Mouse (Mus musculus) spleen, adult 2 months (tissue): ENCODE measurements around the gene Apoe. TPM values are rescaled to one million over a fixed set of nuclear protein-coding genes. Genes with fewer than 3 reads are reported as not detected.

Source experiments
- DNase-seq, 2 experiments: peaks; one replicate each; pipeline versions ENCODE4 v3.0.0 to v3.0.0-alpha.2; 2012 to 2021; ENCODE audit warnings: low spot score in 2 of 2, low read depth in 1 of 2
- H3K27ac ChIP-seq: fragments of 200-500 bp; 2 replicates; pipeline ENCODE4 v1.5.1; 2012; ENCODE audit warnings: low read length, inconsistent platforms; ENCODE audit not compliant: insufficient read depth
- H3K27me3 ChIP-seq: fragments of 200-500 bp; 2 replicates; pipeline ENCODE4 v1.6.1; 2012; ENCODE audit warnings: mild to moderate bottlenecking, moderate library complexity, low read length, inconsistent platforms; ENCODE audit not compliant: control insufficient read depth, insufficient read depth
- H3K36me3 ChIP-seq: fragments of 200-500 bp; 2 replicates; pipeline ENCODE4 v1.6.1; 2012; ENCODE audit warnings: mild to moderate bottlenecking, low read length, inconsistent platforms; ENCODE audit not compliant: control insufficient read depth, insufficient read depth
- H3K4me1 ChIP-seq: fragments of 200-500 bp; 2 replicates; pipeline ENCODE4 v1.6.1; 2011; ENCODE audit warnings: inconsistent platforms; ENCODE audit not compliant: control insufficient read depth, insufficient read depth, insufficient read length
- H3K4me3 ChIP-seq: fragments of 200-500 bp; 2 replicates; pipeline ENCODE4 v1.5.1; 2011; ENCODE audit warnings: mild to moderate bottlenecking, inconsistent platforms; ENCODE audit not compliant: insufficient read depth, insufficient read length; ENCODE audit errors: extremely low read depth
- CTCF ChIP-seq: fragments of 200-500 bp; IDR thresholded peaks from 2 replicates; pipeline ENCODE4 v1.5.1; 2011; ENCODE audit warnings: mild to moderate bottlenecking, inconsistent platforms; ENCODE audit not compliant: insufficient read depth, insufficient read length, insufficient replicate concordance; ENCODE audit errors: extremely low read depth
- POLR2A ChIP-seq: fragments of 200-500 bp; IDR thresholded peaks from 2 replicates; pipeline ENCODE4 v1.6.1; 2011; ENCODE audit warnings: low read depth, low read length, inconsistent platforms
- WGBS: fragments of 180-500 bp; shearing (Covaris S2); methylation state at CpG from one replicate; pipeline ENCODE4 v1.1.7; 2018; 5-methylcytosine and 5-hydroxymethylcytosine counted together
- polyA plus RNA-seq: library from polyadenylated mRNA; depleted of rRNA; stranded (reverse); fragments of >200 nt; gene quantifications from 2 replicates; pipeline ENCODE4 v1.2.3, GENCODE M21; 2012

The Apoe gene
- polyA plus RNA-seq, 1 experiment, result 1,613 TPM

DNA sequence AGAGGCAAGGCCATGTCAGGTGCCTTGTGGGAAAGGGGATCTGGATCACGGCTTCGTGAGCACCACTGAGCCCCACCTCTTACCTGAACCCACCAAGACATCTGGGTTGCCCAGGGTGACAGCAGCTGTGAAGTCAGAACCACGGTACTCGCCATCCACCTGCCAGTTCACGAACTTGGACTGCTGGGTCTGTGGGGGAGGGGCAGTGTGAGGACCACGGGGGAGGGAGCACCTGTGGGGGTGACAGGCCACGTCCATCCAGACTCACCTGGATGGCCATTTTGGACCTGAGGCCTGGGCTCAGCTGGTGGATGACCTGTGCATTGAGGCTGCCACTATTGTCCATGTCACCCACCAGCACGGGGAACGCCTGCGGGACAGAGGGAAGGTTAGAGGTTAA lies 11.7 kb upstream of the Apoe start:
- 97% methylated on average over 10 of the region's 10 CpGs for WGBS
- no peak overlapping the region for H3K27ac ChIP-seq
- no peak for DNase-seq
- H3K27me3 ChIP-seq, result no peaks in the 10 kb centered on the region
- peaks cover 20% of the 10 kb centered on the region for H3K36me3 ChIP-seq
- no peak for TF ChIP-seq POLR2A
- TF ChIP-seq CTCF, result no peak
- peaks cover 5% of the 10 kb centered on the region; the same call in 1 of the 2 replicates for H3K4me1 ChIP-seq
- no peak overlapping the region for H3K4me3 ChIP-seq

DNA sequence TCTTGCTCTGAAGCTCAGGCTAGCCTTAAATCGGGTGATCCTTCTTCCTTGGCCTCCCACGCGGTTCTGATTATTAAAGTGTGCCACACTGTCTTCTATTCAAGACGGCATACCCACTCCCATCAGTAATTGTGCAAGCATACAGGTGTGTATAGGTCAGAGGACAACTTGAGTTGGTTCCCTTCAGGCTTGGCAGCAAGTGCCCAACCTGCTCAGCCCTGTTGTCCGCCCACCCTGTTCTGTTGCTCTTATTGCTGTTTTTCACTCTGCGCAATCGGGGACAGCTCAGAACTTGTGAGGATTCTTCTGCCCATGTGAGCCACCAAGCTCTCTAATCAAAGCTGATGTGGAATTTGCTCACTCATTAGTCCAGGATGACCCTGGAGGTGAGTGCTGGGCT lies 6.3 kb upstream of the Apoe start:
- H3K27me3 ChIP-seq, result no peaks in the 10 kb centered on the region
- H3K4me1 ChIP-seq, result peaks cover 10% of the 10 kb centered on the region
- H3K4me3 ChIP-seq, result no peak overlapping the region
- 96% methylated on average over 7 of the region's 7 CpGs for WGBS
- H3K27ac ChIP-seq, result no peak overlapping the region
- TF ChIP-seq POLR2A (no peak), CTCF (no peak)
- DNase-seq, result no peak
- H3K36me3 ChIP-seq, result peaks cover 10% of the 10 kb centered on the region

DNA sequence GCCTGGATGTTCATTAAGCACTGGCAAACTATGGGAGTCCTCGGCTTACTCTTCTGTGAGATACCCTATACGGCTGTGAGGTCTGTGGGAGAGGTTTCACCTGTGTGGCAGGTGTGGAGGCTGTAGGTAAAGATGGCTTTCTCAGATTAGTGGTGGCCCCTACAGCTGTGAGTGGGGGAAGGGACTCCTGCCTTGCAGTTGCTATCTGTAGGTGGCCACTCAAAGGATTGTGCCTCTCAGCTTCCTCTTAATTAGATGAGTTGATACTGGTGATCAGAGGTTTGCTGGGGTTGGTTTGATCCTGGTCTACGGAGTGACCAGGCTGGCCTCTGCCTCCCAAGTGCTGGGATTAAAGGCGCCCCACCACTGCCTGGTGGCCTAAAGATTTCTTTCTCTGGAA lies 5.5 kb upstream of the Apoe start:
- H3K4me1 ChIP-seq, result peaks cover 15% of the 10 kb centered on the region
- 95% methylated on average over 4 of the region's 4 CpGs for WGBS
- no peak overlapping the region for H3K4me3 ChIP-seq
- H3K27me3 ChIP-seq, result no peaks in the 10 kb centered on the region
- TF ChIP-seq CTCF (no peak), POLR2A (no peak)
- H3K36me3 ChIP-seq, result peaks cover 10% of the 10 kb centered on the region
- no peak for DNase-seq
- no peak overlapping the region for H3K27ac ChIP-seq

DNA sequence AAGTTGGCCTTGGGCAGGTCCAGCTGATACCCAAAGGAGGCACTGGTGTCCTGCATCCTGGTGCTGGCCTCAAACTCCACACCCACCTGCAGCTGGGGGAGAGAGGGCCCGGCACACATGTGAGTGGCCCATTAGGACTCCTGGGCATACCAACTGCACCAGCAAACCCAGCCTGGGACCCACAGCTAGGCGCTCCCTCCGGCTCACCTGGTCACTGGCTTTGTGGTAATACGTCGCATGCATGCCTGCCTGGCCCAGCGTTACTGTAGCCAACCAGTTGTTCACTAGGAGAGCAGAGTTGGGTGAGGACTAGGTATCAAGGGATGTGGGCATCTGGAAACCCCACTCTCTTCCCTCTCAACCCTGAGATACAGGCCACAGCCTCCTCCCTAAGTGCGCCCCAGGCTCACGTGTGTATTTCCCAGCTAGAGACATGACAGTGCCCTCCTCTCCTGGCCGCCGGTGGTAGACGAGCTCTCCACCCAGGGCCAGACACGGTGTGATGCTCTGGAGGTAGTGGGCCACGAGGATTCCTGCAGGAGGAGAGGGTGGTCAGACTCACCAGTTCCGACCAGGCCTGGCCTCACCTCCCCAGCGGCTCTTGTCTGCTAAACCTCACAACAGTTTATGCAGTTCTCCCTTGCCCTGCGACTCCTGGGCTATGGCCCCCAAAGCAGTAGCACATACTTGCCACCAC lies 4.0 kb upstream of the Apoe start:
- H3K27me3 ChIP-seq, result no peaks in the 10 kb centered on the region
- peaks cover 22% of the 10 kb centered on the region for H3K4me1 ChIP-seq
- no peak overlapping the region for H3K4me3 ChIP-seq
- TF ChIP-seq CTCF, result no peak
- no peak for TF ChIP-seq POLR2A
- DNase-seq, result no peak
- WGBS, result 89% methylated on average over 16 of the region's 16 CpGs
- peaks cover 7% of the 10 kb centered on the region for H3K36me3 ChIP-seq
- H3K27ac ChIP-seq, result no peak overlapping the region

DNA sequence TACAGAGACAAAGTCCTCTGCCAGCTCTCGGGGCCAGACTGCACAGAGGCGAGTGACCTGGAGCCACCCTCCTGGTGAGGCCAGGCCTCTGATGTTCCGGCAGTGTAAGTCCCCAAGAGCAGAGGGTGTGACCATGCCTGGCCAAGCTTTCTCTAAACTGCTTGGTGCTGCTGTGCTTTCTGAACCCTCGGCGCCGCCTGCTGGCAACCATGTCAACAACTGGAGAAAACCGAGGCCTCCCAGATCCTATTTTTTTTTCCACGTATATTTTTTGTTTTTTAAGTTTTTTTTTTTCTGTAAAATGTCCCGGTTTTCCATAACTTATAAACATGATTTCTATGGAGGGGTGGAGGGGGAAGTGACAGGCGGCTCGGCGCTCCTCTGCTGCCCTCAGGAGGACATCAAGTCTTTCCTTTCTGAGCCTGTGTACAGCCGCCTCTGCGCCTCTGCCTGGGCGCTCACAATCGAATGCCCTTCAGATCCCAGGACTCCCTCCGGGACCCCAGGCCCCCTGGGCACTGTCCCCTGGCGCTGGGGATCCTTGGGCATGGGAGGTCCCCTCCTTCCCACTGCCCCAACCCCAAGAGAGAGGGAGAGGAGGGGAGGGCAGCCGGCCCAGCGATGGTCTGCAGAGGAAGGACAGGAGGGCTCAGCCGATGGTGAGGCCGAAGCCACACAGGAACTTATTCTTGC lies 2.2 kb upstream of the Apoe start:
- H3K36me3 ChIP-seq, result peaks cover 12% of the 10 kb centered on the region
- peak overlapping the region; percentile 81 for H3K27ac ChIP-seq
- TF ChIP-seq CTCF (peak; percentile 60; the same call in 1 of the 2 replicates), POLR2A (no peak)
- peak; percentile 28 to 61 for DNase-seq
- WGBS, result 50% methylated on average over 22 of the region's 22 CpGs
- H3K4me3 ChIP-seq, result no peak overlapping the region
- no peaks in the 10 kb centered on the region for H3K27me3 ChIP-seq
- peaks cover 22% of the 10 kb centered on the region for H3K4me1 ChIP-seq

DNA sequence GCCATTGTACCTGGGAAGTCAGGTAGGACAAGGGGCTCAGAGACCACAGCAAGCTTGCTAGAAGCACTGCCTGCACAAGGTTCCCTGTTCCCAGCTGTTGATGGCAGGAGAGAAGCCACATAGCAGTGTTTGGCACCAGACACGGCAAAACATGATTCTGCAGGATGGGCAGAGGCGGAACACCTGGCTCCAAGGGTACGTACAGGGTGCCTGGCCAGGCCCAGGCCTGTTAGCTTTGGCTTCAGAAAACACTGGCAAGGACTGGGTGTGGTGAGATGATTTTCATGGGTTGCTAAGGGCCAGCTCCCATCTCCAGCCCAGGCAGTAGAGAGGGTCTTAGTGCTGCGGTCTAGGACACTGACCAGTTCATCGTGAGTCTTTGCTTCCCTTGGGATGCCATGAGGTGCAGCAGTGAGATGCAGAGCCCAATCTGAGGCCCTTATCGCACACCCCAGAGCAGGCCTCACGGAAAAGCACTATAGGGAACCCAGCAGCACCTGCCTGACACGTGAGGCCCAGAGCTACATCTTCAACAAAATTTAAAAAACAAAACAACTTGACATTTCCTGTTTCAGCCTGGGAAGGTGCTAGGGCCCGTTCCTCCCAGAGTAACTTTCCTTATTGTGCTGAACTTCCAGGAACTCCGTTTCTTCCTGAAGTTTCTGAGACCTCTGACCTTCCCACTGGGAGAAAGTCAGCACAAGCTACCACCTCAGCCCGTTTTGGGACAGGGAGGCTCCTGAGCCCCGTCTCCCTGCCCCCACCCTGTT lies 1.5 kb upstream of the Apoe start:
- no peaks in the 10 kb centered on the region for H3K27me3 ChIP-seq
- H3K36me3 ChIP-seq, result peaks cover 11% of the 10 kb centered on the region
- WGBS, result 56% methylated on average over 12 of the region's 12 CpGs
- H3K4me3 ChIP-seq, result no peak overlapping the region
- DNase-seq, result peak in 1 of 2 experiments; percentile 25
- TF ChIP-seq POLR2A (no peak), CTCF (no peak)
- peak overlapping the region; percentile 81 for H3K27ac ChIP-seq
- peaks cover 22% of the 10 kb centered on the region for H3K4me1 ChIP-seq
